Mouse (Mus musculus): ENCODE measurements around the gene Itpripl2. TPM values are rescaled to one million over a fixed set of nuclear protein-coding genes. Genes with fewer than 3 reads are reported as not detected.
A peak's percentile ranks its signal among the peaks of the same experiment; 100 is the strongest.

Gene Itpripl2
- total and polyA plus RNA-seq, 2 experiments from 2014 or later, result 0.52 to 5.4 TPM

DNA sequence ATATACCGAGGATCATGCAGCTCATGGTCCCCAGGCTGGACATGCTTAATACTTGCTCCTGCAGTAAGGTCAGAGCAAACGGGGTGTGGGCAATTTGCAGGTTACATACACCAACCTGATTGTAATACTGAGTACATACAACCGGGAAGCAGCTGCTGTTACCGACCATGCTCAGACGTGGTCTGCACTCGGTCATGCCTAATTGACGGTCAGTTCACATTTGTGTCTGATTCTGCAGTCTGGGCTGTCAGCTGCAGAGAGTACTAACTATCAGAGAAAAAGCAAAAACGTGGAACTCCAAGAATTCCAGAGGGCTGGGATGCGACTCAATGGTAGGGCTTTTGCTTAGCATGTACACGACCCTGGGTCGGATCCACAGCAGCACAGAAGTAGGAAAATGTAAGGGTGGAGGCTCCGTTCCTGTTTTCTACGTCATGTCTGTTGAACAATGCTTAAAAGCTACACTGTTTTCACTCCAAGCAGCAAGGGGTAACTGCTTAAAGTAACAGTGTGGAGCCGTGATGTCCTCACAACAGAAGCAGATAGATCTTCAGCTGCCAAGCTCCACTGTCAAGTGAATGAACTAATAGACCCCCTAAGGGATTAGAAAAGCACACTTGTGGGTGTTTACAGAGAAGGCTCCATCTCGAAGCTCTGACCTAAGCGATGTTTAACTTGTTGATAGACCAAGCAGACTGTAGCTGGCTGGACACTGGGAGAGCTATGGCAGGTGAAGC is 30.2 kb downstream of the Itpripl2 start:
- no peak overlapping the region for H3K4me2 ChIP-seq (ENCODE audit: low read depth, low read length, poor library complexity, severe bottlenecking)
- H3K4me1 ChIP-seq (ENCODE audit: insufficient read depth, low read length), result no peaks in the 10 kb centered on the region
- H3K4me3 ChIP-seq (ENCODE audit: low read depth, low read length), result no peak overlapping the region
- ATAC-seq (ENCODE audit: low FRiP score) (no peak; the same call in 1 of the 2 replicates), DNase-seq (ENCODE audit: low spot score) (peak; percentile 21)
- H3K9me3 ChIP-seq (ENCODE audit: low read length), result no peaks in the 10 kb centered on the region
- H3K27ac ChIP-seq (ENCODE audit: low read depth, low read length), result no peak overlapping the region
- H3K36me3 ChIP-seq (ENCODE audit: insufficient read depth, low read length), result no peaks in the 10 kb centered on the region
- H3K9ac ChIP-seq (replicated peaks; ENCODE audit: low read length, poor library complexity, severe bottlenecking), result no peak overlapping the region
- H3K27me3 ChIP-seq (ENCODE audit: insufficient read depth, low read length), result no peaks in the 10 kb centered on the region
- WGBS, result 39% methylated on average over 16 of the region's 16 CpGs
- no peak for TF ChIP-seq CTCF (IDR thresholded peaks at IDR 0.05)

DNA sequence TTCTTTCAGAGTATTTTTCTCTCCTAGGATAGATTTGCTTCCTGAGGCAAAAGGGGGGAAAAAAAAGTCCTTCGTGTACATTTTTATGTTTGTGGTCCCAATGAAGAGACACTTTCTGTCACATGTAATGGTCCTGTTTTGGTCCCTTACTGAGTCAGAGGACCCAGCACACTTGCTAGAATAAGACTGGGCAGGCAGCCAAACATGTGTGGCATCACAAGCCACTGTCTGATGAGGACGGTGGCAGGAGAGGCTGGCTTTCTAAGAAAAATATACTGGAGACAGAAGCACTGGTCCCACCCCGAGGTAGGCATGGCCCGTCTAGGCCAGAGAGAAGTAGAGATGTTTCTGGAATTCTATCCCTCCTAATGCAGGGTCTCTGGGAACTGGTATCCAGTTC is 38.1 kb downstream of the Itpripl2 start:
- no peak for ATAC-seq (ENCODE audit: low FRiP score)
- no peak for TF ChIP-seq CTCF (IDR thresholded peaks at IDR 0.05)
- no peak overlapping the region for H3K9ac ChIP-seq (replicated peaks; ENCODE audit: low read length, poor library complexity, severe bottlenecking)
- 64% methylated on average over 4 of the region's 4 CpGs for WGBS
- no peaks in the 10 kb centered on the region for H3K4me1 ChIP-seq (ENCODE audit: insufficient read depth, low read length)
- peak; percentile 19 for DNase-seq (ENCODE audit: low spot score)
- H3K27ac ChIP-seq (ENCODE audit: low read depth, low read length), result no peak overlapping the region
- no peak overlapping the region for H3K4me3 ChIP-seq (ENCODE audit: low read depth, low read length)
- no peaks in the 10 kb centered on the region for H3K36me3 ChIP-seq (ENCODE audit: insufficient read depth, low read length)
- H3K4me2 ChIP-seq (ENCODE audit: low read depth, low read length, poor library complexity, severe bottlenecking), result no peak overlapping the region
- H3K9me3 ChIP-seq (ENCODE audit: low read length), result no peaks in the 10 kb centered on the region
- H3K27me3 ChIP-seq (ENCODE audit: insufficient read depth, low read length), result no peaks in the 10 kb centered on the region

DNA sequence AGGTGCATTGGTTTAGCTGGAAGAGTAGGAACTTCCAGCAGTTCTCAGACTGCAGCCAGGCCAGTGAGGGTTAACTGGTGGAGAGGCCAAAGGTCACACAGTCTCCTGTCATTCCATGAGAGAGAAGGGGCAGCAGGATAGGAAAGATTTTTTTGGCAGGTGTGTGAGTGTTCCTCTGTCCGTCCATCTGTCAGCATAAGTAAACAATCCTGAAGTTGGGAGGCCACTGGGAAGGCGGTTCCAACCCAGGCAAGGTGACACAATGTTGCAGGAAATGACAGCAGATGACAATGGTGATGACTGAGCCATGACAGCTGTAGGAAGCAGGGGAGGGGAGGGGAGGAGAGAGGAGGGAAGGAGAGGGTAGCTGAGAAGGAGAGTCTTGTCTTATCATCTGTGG is 38.8 kb downstream of the Itpripl2 start:
- 35% methylated on average over 2 of the region's 2 CpGs for WGBS
- no peak for ATAC-seq (ENCODE audit: low FRiP score)
- DNase-seq (ENCODE audit: low spot score), result no peak

DNA sequence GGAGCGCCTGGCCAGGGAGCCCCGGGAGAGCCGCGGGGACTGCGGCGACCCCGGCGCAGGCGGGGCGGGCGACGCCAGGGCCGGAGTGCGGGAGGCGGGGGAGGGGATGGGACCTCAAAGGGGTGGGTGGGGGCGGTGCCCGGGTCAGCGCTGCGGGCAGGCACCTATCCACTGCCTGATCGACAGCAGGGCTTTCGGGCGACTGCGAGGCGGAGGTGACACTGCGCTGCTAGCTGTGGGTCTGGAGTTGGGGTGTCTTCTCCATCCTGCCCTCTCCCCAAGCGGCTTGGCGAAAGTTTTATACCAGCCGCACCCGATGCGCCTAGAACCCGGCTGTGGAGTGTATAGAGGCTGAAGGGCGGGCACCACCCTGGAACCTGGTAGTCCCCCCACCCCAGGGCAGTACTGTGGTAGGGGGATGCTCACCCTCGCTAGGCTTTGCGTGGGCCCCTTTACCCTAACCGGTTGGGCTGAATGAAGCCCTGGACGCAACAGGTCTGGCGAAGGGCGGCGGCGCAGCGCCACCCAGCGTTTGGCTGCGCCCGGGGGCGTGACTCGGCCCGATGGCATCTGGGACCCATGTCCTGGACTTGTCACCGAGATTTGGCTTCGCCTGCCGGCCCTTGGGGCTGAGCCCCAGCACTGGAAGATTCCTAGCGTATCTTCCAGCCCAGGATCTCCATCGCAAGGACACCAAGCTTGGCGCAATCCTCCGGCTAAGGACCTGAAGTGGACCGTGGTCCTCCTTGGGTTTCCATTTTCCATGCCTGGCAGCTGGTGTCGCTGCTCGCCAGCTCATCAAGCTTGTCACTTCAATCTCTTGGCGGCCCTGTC is 43.4 kb downstream of the Itpripl2 start, which contains the start of gene Syt17:
TSS of gene Syt17 (minus strand) at position 89 of the 834 bp plus-strand sequence.
- peak within 1 kb of the TSS; percentile 68 for H3K4me3 ChIP-seq (ENCODE audit: low read depth, low read length)
- peak within 1 kb of the TSS; percentile 89 for H3K4me2 ChIP-seq (ENCODE audit: low read depth, low read length, poor library complexity, severe bottlenecking)
- no peak within 1 kb of the TSS for H3K27ac ChIP-seq (ENCODE audit: low read depth, low read length)
- peak; percentile 67 for TF ChIP-seq CTCF (IDR thresholded peaks at IDR 0.05)
- H3K4me1 ChIP-seq (ENCODE audit: insufficient read depth, low read length), result peaks cover 11% of the 10 kb centered on the region; the same call in 1 of the 2 replicates
- H3K36me3 ChIP-seq (ENCODE audit: insufficient read depth, low read length), result no peaks in the 10 kb centered on the region
- 1% methylated on average over 51 of the region's 58 CpGs for WGBS
- DNase-seq (ENCODE audit: low spot score), result peak; percentile 75
- peak; percentile 73 for ATAC-seq (ENCODE audit: low FRiP score)
- H3K9ac ChIP-seq (replicated peaks; ENCODE audit: low read length, poor library complexity, severe bottlenecking), result peak within 1 kb of the TSS; percentile 59
- H3K9me3 ChIP-seq (ENCODE audit: low read length), result no peaks in the 10 kb centered on the region
- H3K27me3 ChIP-seq (ENCODE audit: insufficient read depth, low read length), result no peaks in the 10 kb centered on the region

More for the DNA sequence above, 38.8 kb downstream of the Itpripl2 start:
- Histone ChIP-seq H3K36me3 (ENCODE audit: insufficient read depth, low read length) (no peaks in the 10 kb centered on the region), H3K9me3 (ENCODE audit: low read length) (no peaks in the 10 kb centered on the region), H3K4me2 (ENCODE audit: low read depth, low read length, poor library complexity, severe bottlenecking) (no peak overlapping the region), H3K4me1 (ENCODE audit: insufficient read depth, low read length) (0 out of 2 replicates have a peak, but pooled peaks cover 4% of the 10 kb centered on the region), H3K27ac (ENCODE audit: low read depth, low read length) (no peak overlapping the region), H3K27me3 (ENCODE audit: insufficient read depth, low read length) (no peaks in the 10 kb centered on the region), H3K4me3 (ENCODE audit: low read depth, low read length) (no peak overlapping the region), H3K9ac (replicated peaks; ENCODE audit: low read length, poor library complexity, severe bottlenecking) (no peak overlapping the region)
- TF ChIP-seq CTCF (IDR thresholded peaks at IDR 0.05), result no peak

DNA sequence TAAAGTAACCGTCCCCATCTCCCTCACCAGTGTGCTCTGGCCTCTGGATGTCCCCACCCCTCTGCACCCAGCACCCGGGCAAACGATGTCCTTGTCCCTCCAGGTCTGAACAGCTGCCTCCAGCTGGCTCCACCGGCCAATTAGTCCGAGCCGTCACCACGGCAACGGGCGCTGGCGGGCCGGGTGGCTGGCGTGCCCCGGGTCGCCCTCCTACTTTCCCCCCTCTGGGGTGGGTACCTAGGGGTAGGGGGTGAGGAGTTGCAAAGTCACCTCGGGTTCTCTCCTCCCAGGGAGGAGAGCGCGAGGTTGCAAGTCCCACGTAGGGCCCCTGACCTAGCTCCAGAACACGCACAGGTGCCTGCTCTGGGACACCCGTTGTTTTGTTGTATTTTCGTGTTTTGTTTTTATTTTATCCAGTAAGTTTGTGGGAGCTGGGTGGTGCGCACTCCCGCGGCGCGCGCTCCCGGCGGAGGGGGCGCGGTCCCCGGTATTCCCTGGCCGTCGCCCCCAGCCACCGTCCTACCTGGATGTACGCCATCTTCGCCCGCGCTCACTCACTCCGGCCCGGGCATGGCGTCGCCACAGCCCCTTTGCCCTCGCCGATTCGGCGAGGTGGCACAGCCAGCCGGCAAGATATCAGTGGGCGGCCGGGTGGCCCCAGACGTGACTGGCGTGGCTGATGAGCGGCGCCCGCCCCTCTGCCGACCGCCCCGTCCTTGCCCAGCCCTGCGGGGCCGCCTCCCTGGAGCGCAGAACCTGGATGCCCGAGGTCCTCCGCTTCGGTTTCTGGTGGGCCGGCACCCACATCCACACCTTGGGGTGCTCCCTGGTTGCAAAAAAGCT is 44.3 kb downstream of the Itpripl2 start:
- Histone ChIP-seq H3K36me3 (ENCODE audit: insufficient read depth, low read length) (no peaks in the 10 kb centered on the region), H3K4me3 (ENCODE audit: low read depth, low read length) (peak overlapping the region; percentile 68), H3K4me1 (ENCODE audit: insufficient read depth, low read length) (peaks cover 11% of the 10 kb centered on the region; the same call in 1 of the 2 replicates), H3K9me3 (ENCODE audit: low read length) (no peaks in the 10 kb centered on the region), H3K27ac (ENCODE audit: low read depth, low read length) (no peak overlapping the region), H3K27me3 (ENCODE audit: insufficient read depth, low read length) (no peaks in the 10 kb centered on the region), H3K9ac (replicated peaks; ENCODE audit: low read length, poor library complexity, severe bottlenecking) (peak overlapping the region; percentile 59), H3K4me2 (ENCODE audit: low read depth, low read length, poor library complexity, severe bottlenecking) (peak overlapping the region; percentile 89)
- peak; percentile 41; the same call in 1 of the 2 replicates for ATAC-seq (ENCODE audit: low FRiP score)
- WGBS, result under 1% methylated on average over 65 of the region's 65 CpGs
- peak; percentile 32 for DNase-seq (ENCODE audit: low spot score)
- TF ChIP-seq CTCF (IDR thresholded peaks at IDR 0.05), result no peak

All from midbrain, postnatal 0 days (tissue).